Mouse (Mus musculus): Measurements from ENCODE around the gene Cmtr2. TPM values are rescaled to one million over a fixed set of nuclear protein-coding genes. Genes with fewer than 3 reads are reported as not detected.

Cmtr2 gene
- 7.1 and 8.5 TPM in 2 replicates for polyA plus RNA-seq (2015; fragmentation: Nextera tagmentation; extraction: Ambion mirVana)

DNA sequence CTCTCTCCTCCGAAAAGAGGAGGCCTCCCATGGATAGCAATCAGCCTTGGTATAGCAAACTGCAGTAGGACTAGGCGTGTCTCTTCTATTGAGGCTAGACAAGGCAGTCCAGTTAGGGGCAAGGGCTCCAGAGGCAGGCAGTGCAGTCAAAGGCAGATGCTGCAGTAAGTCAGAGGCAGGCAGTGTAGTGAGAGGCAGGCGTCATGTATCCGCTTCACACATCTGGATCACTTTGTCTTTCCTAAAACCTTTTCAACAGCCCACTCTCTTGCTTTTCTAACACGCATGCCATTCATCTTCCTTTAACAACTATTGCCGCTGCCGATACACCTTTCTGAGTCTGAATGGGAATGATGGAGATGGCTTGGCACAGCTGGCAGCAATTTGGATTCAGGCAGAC lies at the start of gene Cmtr2:
TSS of gene Cmtr2 (plus strand) at position 301 of the 400 bp plus-strand sequence.
- ATAC-seq (ENCODE audit: low read depth): no peak
- H3K9ac ChIP-seq (ENCODE audit: low read length): no peak within 1 kb of the TSS
- no peaks in the 10 kb centered on the region for H3K36me3 ChIP-seq (ENCODE audit: control insufficient read depth, insufficient read depth, low read length)
- no peaks in the 10 kb centered on the region for H3K27me3 ChIP-seq (ENCODE audit: control insufficient read depth, insufficient read depth, low read depth, low read length)
- H3K4me1 ChIP-seq (replicated peaks; ENCODE audit: control insufficient read depth, insufficient read depth, low read length): peaks cover 7% of the 10 kb centered on the region
- no peak within 1 kb of the TSS for H3K4me2 ChIP-seq (ENCODE audit: low read depth, low read length)
- no peak within 1 kb of the TSS for H3K27ac ChIP-seq (ENCODE audit: low read length)
- H3K9me3 ChIP-seq (ENCODE audit: control insufficient read depth, low read length): no peaks in the 10 kb centered on the region
- 65% methylated on average over 7 of the region's 7 CpGs for WGBS
- no peak within 1 kb of the TSS for H3K4me3 ChIP-seq (ENCODE audit: low read length)

DNA sequence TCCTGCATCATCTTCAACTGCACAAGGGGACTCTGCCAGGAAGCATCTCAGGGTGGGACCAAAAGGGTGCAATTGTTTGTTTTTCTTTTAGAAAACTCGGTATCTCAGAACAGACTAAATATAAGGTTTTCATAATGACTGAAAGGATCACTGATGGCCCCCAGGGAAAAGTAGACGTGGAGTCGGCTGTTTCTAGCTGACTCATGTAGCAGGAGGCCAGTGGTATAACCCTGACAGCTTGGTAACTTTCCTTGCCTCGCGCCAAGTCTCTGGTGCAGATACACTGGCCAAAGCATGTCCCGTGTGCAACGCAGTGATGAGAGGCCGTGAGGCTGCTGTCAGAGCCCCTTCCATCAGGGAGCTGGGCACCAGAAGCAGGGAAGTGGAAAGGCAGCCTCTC lies 49.2 kb upstream of the Cmtr2 start:
- 66% methylated on average over 8 of the region's 8 CpGs for WGBS
- Histone ChIP-seq H3K4me2 (ENCODE audit: low read depth, low read length) (no peak overlapping the region), H3K27ac (ENCODE audit: low read length) (no peak overlapping the region), H3K9ac (ENCODE audit: low read length) (no peak overlapping the region), H3K4me1 (replicated peaks; ENCODE audit: control insufficient read depth, insufficient read depth, low read length) (0 out of 2 replicates have a peak, but pooled peaks cover 4% of the 10 kb centered on the region), H3K27me3 (ENCODE audit: control insufficient read depth, insufficient read depth, low read depth, low read length) (peaks cover 24% of the 10 kb centered on the region), H3K4me3 (ENCODE audit: low read length) (no peak overlapping the region), H3K36me3 (ENCODE audit: control insufficient read depth, insufficient read depth, low read length) (no peaks in the 10 kb centered on the region), H3K9me3 (ENCODE audit: control insufficient read depth, low read length) (no peaks in the 10 kb centered on the region)
- ATAC-seq (ENCODE audit: low read depth): no peak

DNA sequence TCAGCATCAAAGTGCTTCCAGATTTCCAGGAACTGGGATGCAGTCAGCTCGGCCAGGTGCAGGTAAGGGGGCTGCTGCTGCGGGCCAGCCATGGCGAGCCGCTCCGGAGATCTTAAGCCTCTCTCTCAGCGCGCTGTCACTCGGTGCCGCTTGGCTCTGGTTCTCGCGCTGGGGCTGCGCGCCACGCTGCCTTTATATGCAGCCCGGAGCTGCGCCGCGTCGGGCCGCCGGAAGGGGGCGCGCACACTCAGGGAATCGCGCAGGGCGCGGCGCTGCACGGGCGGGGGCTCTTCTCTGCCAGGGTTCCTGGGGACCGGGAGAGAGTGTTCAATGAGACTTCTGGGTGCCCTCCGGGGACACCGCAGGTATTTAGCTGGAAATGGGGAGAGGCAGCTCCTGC lies 47.4 kb upstream of the Cmtr2 start, which contains the start of gene Calb2:
TSS of gene Calb2 (minus strand) at position 165 of the 400 bp plus-strand sequence.
- 0 out of 2 replicates have a peak within 1 kb of the TSS, but pooled peaks have one; percentile 20 for H3K9ac ChIP-seq (ENCODE audit: low read length)
- H3K4me1 ChIP-seq (replicated peaks; ENCODE audit: control insufficient read depth, insufficient read depth, low read length): 0 out of 2 replicates have a peak, but pooled peaks cover 4% of the 10 kb centered on the region
- no peak within 1 kb of the TSS for H3K27ac ChIP-seq (ENCODE audit: low read length)
- 1% methylated on average over 33 of the region's 33 CpGs for WGBS
- ATAC-seq (ENCODE audit: low read depth): peak; percentile 81
- no peaks in the 10 kb centered on the region for H3K9me3 ChIP-seq (ENCODE audit: control insufficient read depth, low read length)
- H3K27me3 ChIP-seq (ENCODE audit: control insufficient read depth, insufficient read depth, low read depth, low read length): peaks cover 24% of the 10 kb centered on the region
- peak within 1 kb of the TSS; percentile 19; the same call in 1 of the 2 replicates for H3K4me3 ChIP-seq (ENCODE audit: low read length)
- peak within 1 kb of the TSS; percentile 37 for H3K4me2 ChIP-seq (ENCODE audit: low read depth, low read length)
- no peaks in the 10 kb centered on the region for H3K36me3 ChIP-seq (ENCODE audit: control insufficient read depth, insufficient read depth, low read length)

DNA sequence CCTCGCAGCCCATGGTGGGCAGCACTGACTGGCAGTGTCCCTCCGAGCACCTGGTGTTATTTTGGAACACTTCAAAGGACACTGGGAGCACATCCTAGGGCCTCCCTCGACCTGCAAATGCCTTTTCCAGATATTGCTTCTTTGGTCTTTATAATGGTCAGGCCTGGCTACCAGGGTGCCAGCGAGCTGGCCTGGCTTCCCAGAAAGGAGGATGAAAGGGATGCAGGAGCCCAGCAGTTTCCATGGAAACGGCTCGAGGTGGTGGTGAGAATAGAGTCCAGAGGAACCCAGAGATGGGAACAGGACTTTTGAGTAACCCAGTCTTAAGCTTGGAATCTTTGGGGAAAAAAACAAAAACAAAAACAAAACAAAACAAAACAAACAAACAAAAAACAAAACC lies 43.3 kb upstream of the Cmtr2 start:
- no peak for ATAC-seq (ENCODE audit: low read depth)
- Histone ChIP-seq H3K4me3 (ENCODE audit: low read length) (no peak overlapping the region), H3K4me1 (replicated peaks; ENCODE audit: control insufficient read depth, insufficient read depth, low read length) (0 out of 2 replicates have a peak, but pooled peaks cover 4% of the 10 kb centered on the region), H3K27me3 (ENCODE audit: control insufficient read depth, insufficient read depth, low read depth, low read length) (peaks cover 22% of the 10 kb centered on the region), H3K36me3 (ENCODE audit: control insufficient read depth, insufficient read depth, low read length) (no peaks in the 10 kb centered on the region), H3K9ac (ENCODE audit: low read length) (no peak overlapping the region), H3K4me2 (ENCODE audit: low read depth, low read length) (no peak overlapping the region), H3K9me3 (ENCODE audit: control insufficient read depth, low read length) (no peaks in the 10 kb centered on the region), H3K27ac (ENCODE audit: low read length) (no peak overlapping the region)
- 58% methylated on average over 6 of the region's 6 CpGs for WGBS

GRCm38 (mm10) chr8:110174826-110175225 lies 40.6 kb upstream of the Cmtr2 start:
- WGBS: 88% methylated on average over 4 of the region's 4 CpGs
- Histone ChIP-seq H3K4me1 (replicated peaks; ENCODE audit: control insufficient read depth, insufficient read depth, low read length) (0 out of 2 replicates have a peak, but pooled peaks cover 3% of the 10 kb centered on the region), H3K36me3 (ENCODE audit: control insufficient read depth, insufficient read depth, low read length) (no peaks in the 10 kb centered on the region), H3K9me3 (ENCODE audit: control insufficient read depth, low read length) (no peaks in the 10 kb centered on the region), H3K9ac (ENCODE audit: low read length) (no peak overlapping the region), H3K27ac (ENCODE audit: low read length) (no peak overlapping the region), H3K4me2 (ENCODE audit: low read depth, low read length) (no peak overlapping the region), H3K27me3 (ENCODE audit: control insufficient read depth, insufficient read depth, low read depth, low read length) (peaks cover 5% of the 10 kb centered on the region; the same call in 1 of the 2 replicates), H3K4me3 (ENCODE audit: low read length) (no peak overlapping the region)
- ATAC-seq (ENCODE audit: low read depth): no peak

DNA sequence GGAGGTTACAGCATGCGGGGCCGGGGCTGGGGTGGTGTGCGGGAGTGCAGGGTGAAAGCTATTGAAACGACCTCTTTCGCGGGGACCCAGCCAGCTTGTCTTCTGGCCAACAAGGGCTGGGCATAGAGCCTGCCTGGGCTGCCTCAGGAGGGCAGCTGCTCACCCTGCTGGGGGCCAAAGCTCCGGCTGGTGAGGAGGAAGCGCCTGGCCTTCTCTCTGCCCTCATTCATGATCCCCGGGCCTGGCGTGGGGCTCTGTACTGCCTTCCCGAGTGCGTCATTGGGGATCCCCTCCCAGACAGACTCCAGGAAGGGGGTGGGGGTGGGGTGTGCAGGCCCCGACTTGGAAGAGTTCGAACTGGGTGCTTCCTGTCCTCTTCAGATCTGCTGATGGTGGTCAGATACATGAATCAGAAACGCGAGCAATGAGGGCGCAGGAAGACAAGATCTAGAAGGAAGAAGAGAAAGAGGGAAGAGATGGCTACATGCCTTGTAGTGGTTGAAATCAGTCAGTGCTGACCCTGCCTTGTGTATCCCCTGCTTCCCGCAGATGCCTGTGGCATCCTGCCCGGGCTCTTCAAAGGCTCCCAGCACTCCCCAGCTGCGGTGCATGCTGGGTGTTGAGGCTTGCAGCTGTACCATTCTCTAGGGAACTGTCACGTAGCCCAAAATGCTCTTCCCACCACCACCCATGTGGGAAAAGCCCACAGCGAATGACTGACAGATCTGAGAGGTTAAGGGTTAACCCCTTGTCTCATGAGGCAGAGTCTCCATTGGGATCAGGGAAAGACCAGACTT lies 37.9 kb upstream of the Cmtr2 start:
- H3K36me3 ChIP-seq (ENCODE audit: control insufficient read depth, insufficient read depth, low read length): no peaks in the 10 kb centered on the region
- H3K9me3 ChIP-seq (ENCODE audit: control insufficient read depth, low read length): no peaks in the 10 kb centered on the region
- 14% methylated on average over 22 of the region's 22 CpGs for WGBS
- ATAC-seq (ENCODE audit: low read depth): peak; percentile 92
- H3K4me3 ChIP-seq (ENCODE audit: low read length): peak overlapping the region; percentile 13; the same call in 1 of the 2 replicates
- peak overlapping the region; percentile 35 for H3K4me2 ChIP-seq (ENCODE audit: low read depth, low read length)
- peak overlapping the region; percentile 67 for H3K27ac ChIP-seq (ENCODE audit: low read length)
- H3K9ac ChIP-seq (ENCODE audit: low read length): peak overlapping the region; percentile 14; the same call in 1 of the 2 replicates
- H3K27me3 ChIP-seq (ENCODE audit: control insufficient read depth, insufficient read depth, low read depth, low read length): no peaks in the 10 kb centered on the region; the same call in 1 of the 2 replicates
- H3K4me1 ChIP-seq (replicated peaks; ENCODE audit: control insufficient read depth, insufficient read depth, low read length): 0 out of 2 replicates have a peak, but pooled peaks cover 3% of the 10 kb centered on the region

GRCm38 (mm10) chr8:110182735-110183367 lies 32.6 kb upstream of the Cmtr2 start:
- no peaks in the 10 kb centered on the region for H3K9me3 ChIP-seq (ENCODE audit: control insufficient read depth, low read length)
- H3K4me3 ChIP-seq (ENCODE audit: low read length): no peak overlapping the region
- no peak overlapping the region for H3K9ac ChIP-seq (ENCODE audit: low read length)
- no peak for ATAC-seq (ENCODE audit: low read depth)
- WGBS: 76% methylated on average over 11 of the region's 11 CpGs
- H3K27me3 ChIP-seq (ENCODE audit: control insufficient read depth, insufficient read depth, low read depth, low read length): no peaks in the 10 kb centered on the region; the same call in 1 of the 2 replicates
- H3K36me3 ChIP-seq (ENCODE audit: control insufficient read depth, insufficient read depth, low read length): no peaks in the 10 kb centered on the region
- H3K4me2 ChIP-seq (ENCODE audit: low read depth, low read length): no peak overlapping the region
- no peaks in the 10 kb centered on the region for H3K4me1 ChIP-seq (replicated peaks; ENCODE audit: control insufficient read depth, insufficient read depth, low read length)
- H3K27ac ChIP-seq (ENCODE audit: low read length): no peak overlapping the region

DNA sequence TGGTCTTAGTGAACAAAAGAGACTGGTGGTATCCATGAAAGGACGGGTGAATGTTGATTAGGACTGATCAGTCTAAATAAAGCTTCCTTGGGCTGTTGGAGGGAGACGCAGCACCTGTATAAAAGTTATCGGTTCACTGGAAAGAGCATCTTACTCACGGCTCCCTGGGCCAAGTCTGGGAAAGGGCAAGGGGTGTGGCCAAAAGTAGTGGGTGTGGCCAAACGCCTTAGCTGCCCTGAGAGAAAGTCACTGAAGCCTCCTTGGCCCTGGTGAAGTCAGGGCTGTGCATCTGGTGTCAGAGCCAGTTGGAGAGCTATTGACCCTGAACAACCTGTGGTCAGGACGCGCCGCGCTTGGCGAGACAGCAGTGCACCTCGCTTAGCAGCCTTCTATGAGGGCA lies 31.7 kb upstream of the Cmtr2 start:
- Histone ChIP-seq H3K9me3 (ENCODE audit: control insufficient read depth, low read length) (no peaks in the 10 kb centered on the region), H3K4me3 (ENCODE audit: low read length) (no peak overlapping the region), H3K27me3 (ENCODE audit: control insufficient read depth, insufficient read depth, low read depth, low read length) (no peaks in the 10 kb centered on the region; the same call in 1 of the 2 replicates), H3K36me3 (ENCODE audit: control insufficient read depth, insufficient read depth, low read length) (no peaks in the 10 kb centered on the region), H3K9ac (ENCODE audit: low read length) (no peak overlapping the region), H3K4me1 (replicated peaks; ENCODE audit: control insufficient read depth, insufficient read depth, low read length) (no peaks in the 10 kb centered on the region), H3K27ac (ENCODE audit: low read length) (no peak overlapping the region), H3K4me2 (ENCODE audit: low read depth, low read length) (no peak overlapping the region)
- ATAC-seq (ENCODE audit: low read depth): no peak
- 18% methylated on average over 11 of the region's 11 CpGs for WGBS

DNA sequence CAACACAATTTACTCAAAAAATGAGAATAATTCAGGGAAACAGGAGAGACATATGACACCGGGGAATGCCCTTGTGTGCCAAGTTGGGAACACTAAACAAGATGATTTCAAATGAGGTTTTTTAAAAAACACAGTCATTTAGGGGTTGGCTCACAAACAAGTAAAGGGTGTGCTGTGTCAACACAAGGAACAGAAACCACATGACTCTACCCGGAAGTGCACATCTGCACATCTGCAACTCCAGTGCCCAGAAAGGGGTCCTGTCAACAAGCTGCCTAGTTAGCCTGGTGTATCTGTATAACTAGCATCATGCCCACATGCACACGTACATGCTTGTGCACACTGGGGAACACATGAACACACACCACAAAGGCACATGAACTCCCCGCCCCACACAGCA lies 29.9 kb upstream of the Cmtr2 start:
- WGBS: 78% methylated on average over 4 of the region's 4 CpGs

More for the DNA sequence above, 29.9 kb upstream of the Cmtr2 start:
- H3K4me2 ChIP-seq (ENCODE audit: low read depth, low read length): no peak overlapping the region
- H3K27me3 ChIP-seq (ENCODE audit: control insufficient read depth, insufficient read depth, low read depth, low read length): no peaks in the 10 kb centered on the region
- H3K9me3 ChIP-seq (ENCODE audit: control insufficient read depth, low read length): no peaks in the 10 kb centered on the region
- H3K4me3 ChIP-seq (ENCODE audit: low read length): no peak overlapping the region
- no peak overlapping the region for H3K27ac ChIP-seq (ENCODE audit: low read length)
- H3K9ac ChIP-seq (ENCODE audit: low read length): no peak overlapping the region
- H3K36me3 ChIP-seq (ENCODE audit: control insufficient read depth, insufficient read depth, low read length): no peaks in the 10 kb centered on the region
- no peaks in the 10 kb centered on the region for H3K4me1 ChIP-seq (replicated peaks; ENCODE audit: control insufficient read depth, insufficient read depth, low read length)
- no peak for ATAC-seq (ENCODE audit: low read depth)

All from lung, embryonic 16.5 days (tissue).